Mouse (Mus musculus): Measurements from ENCODE around the gene Ogfod2. TPM values are rescaled to one million over a fixed set of nuclear protein-coding genes. Genes with fewer than 3 reads are reported as not detected.
A peak's percentile ranks its signal among the peaks of the same experiment; 100 is the strongest.

Ogfod2 gene
- 25.4 and 30.6 TPM in 2 replicates for polyA plus RNA-seq (2015; fragmentation: Nextera tagmentation; extraction: Ambion mirVana)

DNA sequence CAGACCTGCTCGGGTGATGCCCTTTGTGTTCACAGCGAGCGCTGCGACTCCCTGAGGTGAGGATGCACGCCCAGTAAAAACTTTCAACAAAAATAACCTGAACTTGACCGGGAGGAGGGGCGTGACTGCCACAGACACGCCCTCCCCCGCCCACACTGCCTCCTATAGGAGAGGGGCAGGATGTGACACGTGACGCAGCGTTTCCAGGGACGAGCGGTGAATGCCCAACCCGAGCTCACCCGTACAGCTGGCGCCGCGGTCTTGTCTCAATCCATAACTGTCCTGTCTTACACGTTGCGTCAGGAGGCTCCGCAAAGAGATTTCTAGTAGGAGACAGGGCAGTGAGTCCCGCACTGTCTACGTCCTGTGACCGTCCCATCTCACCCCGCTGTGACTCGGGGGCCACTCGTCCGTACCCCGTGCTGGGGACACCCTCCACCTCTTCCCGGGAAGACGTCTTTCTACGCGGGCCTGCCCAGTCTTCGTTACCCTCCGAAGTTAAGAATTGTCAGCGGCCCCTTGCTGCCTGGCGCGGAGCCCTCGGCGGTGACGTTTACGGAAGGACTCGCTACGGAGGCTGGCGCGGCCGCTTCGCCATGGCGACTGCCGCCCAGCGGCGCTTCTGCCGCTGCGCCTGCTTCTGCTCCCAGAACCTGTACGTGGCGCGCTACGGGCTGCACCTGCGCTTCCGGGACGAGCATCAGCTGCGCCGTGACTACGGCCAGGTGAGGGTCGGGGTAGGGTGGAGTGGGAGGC lies at the start of gene Ogfod2:
Ogfod2 (plus strand) TSS at position 556 of the 756 bp plus-strand sequence.
- under 1% methylated on average over 66 of the region's 66 CpGs for WGBS
- peak; percentile 96 for ATAC-seq
- H3K4me1 ChIP-seq (replicated peaks) = peaks cover 33% of the 10 kb centered on the region
- H3K27ac ChIP-seq = peak within 1 kb of the TSS; percentile 88
- H3K36me3 ChIP-seq = peaks cover 5% of the 10 kb centered on the region
- H3K4me2 ChIP-seq (replicated peaks) = peak within 1 kb of the TSS; percentile 76
- peak within 1 kb of the TSS; percentile 81 for H3K9ac ChIP-seq (replicated peaks)
- peak within 1 kb of the TSS; percentile 82 for H3K4me3 ChIP-seq (replicated peaks)
- no peaks in the 10 kb centered on the region for H3K9me3 ChIP-seq
- no peaks in the 10 kb centered on the region for H3K27me3 ChIP-seq

DNA sequence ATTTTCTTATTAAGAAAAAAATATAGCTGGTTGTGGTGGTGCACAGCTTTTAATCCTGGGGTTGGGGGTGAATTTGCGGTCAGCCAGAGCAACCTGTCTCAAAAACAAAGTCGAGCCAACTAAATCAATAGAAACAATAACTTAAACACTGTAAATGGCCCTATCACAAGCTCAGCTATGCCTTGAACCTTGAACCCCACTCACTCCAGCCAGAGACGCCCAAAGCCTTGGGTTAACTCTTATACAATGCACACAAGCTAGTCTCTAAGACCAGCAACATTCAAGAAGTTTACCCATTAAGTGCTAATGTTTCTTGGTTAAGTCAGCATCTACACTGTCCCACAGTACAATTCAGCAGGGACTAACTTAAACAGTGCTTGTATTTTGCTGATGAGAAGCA lies 42.4 kb upstream of the Ogfod2 start:
- Histone ChIP-seq H3K4me3 (replicated peaks) (no peak overlapping the region), H3K27ac (no peak overlapping the region), H3K4me2 (replicated peaks) (no peak overlapping the region), H3K9ac (replicated peaks) (no peak overlapping the region), H3K27me3 (no peaks in the 10 kb centered on the region), H3K4me1 (replicated peaks) (peaks cover 5% of the 10 kb centered on the region), H3K9me3 (no peaks in the 10 kb centered on the region), H3K36me3 (no peaks in the 10 kb centered on the region)
- 92% methylated on average over 3 of the region's 3 CpGs for WGBS
- no peak for ATAC-seq

DNA sequence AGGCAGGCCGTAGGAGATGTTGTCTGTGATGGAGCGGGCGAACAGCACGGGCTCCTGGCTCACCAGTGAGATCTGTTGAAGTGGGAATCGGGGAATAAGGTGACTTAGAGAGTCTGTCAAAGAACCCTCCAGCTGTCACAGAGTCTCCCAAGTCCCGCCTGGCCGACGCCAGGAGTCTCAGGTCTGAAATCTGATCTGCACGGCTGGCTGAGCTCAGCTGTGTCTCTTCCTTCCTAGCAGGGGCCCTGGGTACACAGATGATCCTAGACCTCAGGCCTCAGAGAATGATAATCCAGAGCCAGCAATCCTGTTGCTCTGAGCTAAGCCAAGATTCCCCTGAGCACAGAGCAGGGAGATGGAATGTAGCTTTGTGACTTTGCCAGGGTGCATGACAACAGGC lies 38.4 kb upstream of the Ogfod2 start:
- no peaks in the 10 kb centered on the region for H3K9me3 ChIP-seq
- H3K4me2 ChIP-seq (replicated peaks) = no peak overlapping the region
- no peak overlapping the region for H3K9ac ChIP-seq (replicated peaks)
- WGBS = 54% methylated on average over 9 of the region's 9 CpGs
- ATAC-seq = no peak
- H3K27ac ChIP-seq = no peak overlapping the region
- H3K36me3 ChIP-seq = no peaks in the 10 kb centered on the region
- peaks cover 24% of the 10 kb centered on the region for H3K4me1 ChIP-seq (replicated peaks)
- H3K4me3 ChIP-seq (replicated peaks) = no peak overlapping the region
- H3K27me3 ChIP-seq = no peaks in the 10 kb centered on the region

DNA sequence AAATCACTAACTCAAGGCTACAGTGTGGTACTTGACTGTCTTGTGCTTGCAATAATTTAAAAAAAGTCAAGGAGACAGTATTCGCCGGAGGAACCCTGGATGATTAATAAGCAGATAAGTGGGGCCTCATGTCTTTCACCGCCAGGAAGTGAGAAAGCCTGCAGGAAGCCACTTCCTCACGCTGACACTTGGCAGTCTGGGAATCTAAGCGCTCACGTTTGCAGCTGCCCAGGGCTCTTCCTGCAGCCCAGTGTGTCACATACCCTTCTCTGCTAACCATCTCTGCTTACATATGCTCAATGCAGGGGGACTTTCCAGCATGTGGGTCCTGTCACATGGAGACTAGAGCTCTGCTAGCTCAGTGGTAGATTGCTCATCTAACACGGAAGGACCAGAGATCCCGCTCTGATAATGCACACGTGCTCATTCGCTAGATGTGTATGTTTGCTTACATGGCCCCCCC lies 37.2 kb upstream of the Ogfod2 start:
- H3K9me3 ChIP-seq = no peaks in the 10 kb centered on the region
- H3K4me1 ChIP-seq (replicated peaks) = peaks cover 31% of the 10 kb centered on the region
- no peak for ATAC-seq
- no peak overlapping the region for H3K9ac ChIP-seq (replicated peaks)
- no peaks in the 10 kb centered on the region for H3K36me3 ChIP-seq
- H3K4me2 ChIP-seq (replicated peaks) = no peak overlapping the region
- H3K27ac ChIP-seq = no peak overlapping the region
- WGBS = 80% methylated on average over 10 of the region's 10 CpGs
- H3K4me3 ChIP-seq (replicated peaks) = no peak overlapping the region
- no peaks in the 10 kb centered on the region for H3K27me3 ChIP-seq

DNA sequence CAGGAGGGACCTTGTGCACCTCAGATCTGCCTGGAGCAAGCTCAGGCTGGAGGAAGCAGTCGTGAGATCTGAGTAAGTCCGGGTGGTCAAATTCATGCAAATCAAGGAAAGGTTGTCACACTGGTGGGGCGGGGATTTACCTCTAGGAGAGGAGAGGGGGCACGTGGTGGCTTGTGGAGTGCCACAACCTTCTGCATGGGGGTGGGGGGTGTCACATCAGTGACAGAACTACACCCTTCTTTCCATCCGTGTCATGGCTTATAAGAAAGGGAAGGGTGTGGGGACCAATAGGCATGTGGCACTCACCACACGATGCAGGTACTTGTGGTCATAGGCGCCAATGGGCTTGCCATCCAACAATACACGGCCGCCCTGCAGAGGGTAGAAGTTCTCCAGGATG lies 36.4 kb upstream of the Ogfod2 start:
- ATAC-seq = no peak
- H3K4me1 ChIP-seq (replicated peaks) = peaks cover 37% of the 10 kb centered on the region
- no peaks in the 10 kb centered on the region for H3K27me3 ChIP-seq
- no peaks in the 10 kb centered on the region for H3K9me3 ChIP-seq
- H3K9ac ChIP-seq (replicated peaks) = no peak overlapping the region
- H3K4me2 ChIP-seq (replicated peaks) = no peak overlapping the region
- H3K36me3 ChIP-seq = no peaks in the 10 kb centered on the region
- 81% methylated on average over 9 of the region's 9 CpGs for WGBS
- H3K27ac ChIP-seq = no peak overlapping the region
- no peak overlapping the region for H3K4me3 ChIP-seq (replicated peaks)

DNA sequence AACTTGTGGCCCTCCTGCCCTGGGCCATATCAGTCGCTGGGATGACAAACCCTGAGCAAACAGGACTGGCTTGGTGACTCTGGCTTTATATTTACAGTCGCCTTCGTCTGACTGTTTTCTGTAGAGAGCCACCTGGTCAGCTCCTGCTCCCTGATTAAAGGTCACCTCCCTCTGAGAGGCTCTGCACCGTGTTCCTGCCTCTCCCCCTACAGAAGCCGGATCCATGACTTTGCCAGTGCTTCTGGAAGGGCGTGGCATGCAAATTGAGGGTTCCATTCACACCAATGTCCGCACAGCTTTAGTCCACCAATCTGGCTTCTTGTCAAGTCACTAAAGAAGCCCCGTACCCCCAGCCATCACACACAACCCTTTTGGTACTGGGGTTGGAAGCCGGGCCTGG lies 35.5 kb upstream of the Ogfod2 start:
- H3K9ac ChIP-seq (replicated peaks) = no peak overlapping the region
- no peaks in the 10 kb centered on the region for H3K36me3 ChIP-seq
- H3K4me2 ChIP-seq (replicated peaks) = no peak overlapping the region
- ATAC-seq = no peak
- no peak overlapping the region for H3K4me3 ChIP-seq (replicated peaks)
- no peaks in the 10 kb centered on the region for H3K27me3 ChIP-seq
- 57% methylated on average over 9 of the region's 9 CpGs for WGBS
- H3K4me1 ChIP-seq (replicated peaks) = peaks cover 37% of the 10 kb centered on the region
- H3K27ac ChIP-seq = no peak overlapping the region
- no peaks in the 10 kb centered on the region for H3K9me3 ChIP-seq

DNA sequence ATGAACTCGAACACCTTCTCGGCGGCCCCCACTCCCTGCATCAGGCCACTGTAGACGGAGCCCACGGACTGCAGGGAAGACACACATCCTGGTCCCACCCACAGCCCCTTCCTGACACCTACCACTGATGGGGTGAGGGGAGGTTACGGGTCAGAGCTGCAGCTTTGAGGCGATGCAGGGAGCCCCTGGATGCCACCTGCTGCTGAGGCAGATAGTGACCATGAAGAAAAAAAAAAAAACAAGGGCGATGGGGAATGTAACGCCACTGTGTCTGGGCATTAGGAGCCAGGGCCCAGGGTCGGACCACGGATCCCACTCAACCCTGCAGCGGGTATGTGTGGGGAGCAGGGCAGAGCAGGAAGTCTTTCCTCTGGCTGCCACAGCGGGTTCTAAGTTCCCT lies 34.9 kb upstream of the Ogfod2 start:
- WGBS = 81% methylated on average over 13 of the region's 13 CpGs
- H3K27me3 ChIP-seq = no peaks in the 10 kb centered on the region
- no peak overlapping the region for H3K4me3 ChIP-seq (replicated peaks)
- H3K9me3 ChIP-seq = no peaks in the 10 kb centered on the region
- no peaks in the 10 kb centered on the region for H3K36me3 ChIP-seq
- peaks cover 32% of the 10 kb centered on the region for H3K4me1 ChIP-seq (replicated peaks)
- H3K9ac ChIP-seq (replicated peaks) = no peak overlapping the region
- no peak overlapping the region for H3K4me2 ChIP-seq (replicated peaks)
- ATAC-seq = no peak
- no peak overlapping the region for H3K27ac ChIP-seq

DNA sequence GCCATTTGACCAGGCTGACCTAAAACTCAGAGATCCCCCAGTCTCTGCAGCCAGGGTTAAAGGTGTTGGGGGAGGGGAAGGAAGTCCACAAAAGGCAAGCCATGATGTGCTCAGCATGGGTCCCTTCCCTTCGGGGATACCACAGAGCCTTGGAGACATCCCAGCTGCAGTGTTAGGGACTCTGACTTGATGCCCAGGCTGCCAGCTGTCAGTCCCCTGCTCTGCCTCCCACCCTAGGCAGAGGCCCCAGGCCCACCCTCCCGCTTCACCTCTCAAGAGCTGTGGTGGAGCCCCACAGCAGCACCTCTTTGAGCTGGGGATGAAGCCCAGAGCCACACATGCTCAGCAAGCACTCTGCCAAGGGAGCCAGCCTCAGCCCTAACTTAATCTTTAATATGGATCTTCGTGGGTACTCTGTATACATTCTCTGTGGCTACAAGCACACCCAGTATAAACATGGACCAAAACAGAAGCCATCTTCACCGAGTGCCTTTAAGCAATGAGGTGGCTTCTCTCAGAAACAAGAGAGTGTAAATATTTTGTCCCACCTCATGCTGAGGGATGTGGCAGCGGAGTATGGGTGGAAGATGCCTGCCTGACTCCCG lies 34.1 kb upstream of the Ogfod2 start:
- ATAC-seq = no peak
- H3K4me2 ChIP-seq (replicated peaks) = no peak overlapping the region
- no peak overlapping the region for H3K4me3 ChIP-seq (replicated peaks)
- H3K9me3 ChIP-seq = no peaks in the 10 kb centered on the region
- H3K4me1 ChIP-seq (replicated peaks) = peaks cover 32% of the 10 kb centered on the region
- no peaks in the 10 kb centered on the region for H3K36me3 ChIP-seq
- WGBS = 58% methylated on average over 6 of the region's 6 CpGs
- no peaks in the 10 kb centered on the region for H3K27me3 ChIP-seq
- peak overlapping the region; percentile 37; the same call in 1 of the 2 replicates for H3K9ac ChIP-seq (replicated peaks)
- H3K27ac ChIP-seq = 0 out of 2 replicates have a peak overlapping the region, but pooled peaks have one; percentile 25

DNA sequence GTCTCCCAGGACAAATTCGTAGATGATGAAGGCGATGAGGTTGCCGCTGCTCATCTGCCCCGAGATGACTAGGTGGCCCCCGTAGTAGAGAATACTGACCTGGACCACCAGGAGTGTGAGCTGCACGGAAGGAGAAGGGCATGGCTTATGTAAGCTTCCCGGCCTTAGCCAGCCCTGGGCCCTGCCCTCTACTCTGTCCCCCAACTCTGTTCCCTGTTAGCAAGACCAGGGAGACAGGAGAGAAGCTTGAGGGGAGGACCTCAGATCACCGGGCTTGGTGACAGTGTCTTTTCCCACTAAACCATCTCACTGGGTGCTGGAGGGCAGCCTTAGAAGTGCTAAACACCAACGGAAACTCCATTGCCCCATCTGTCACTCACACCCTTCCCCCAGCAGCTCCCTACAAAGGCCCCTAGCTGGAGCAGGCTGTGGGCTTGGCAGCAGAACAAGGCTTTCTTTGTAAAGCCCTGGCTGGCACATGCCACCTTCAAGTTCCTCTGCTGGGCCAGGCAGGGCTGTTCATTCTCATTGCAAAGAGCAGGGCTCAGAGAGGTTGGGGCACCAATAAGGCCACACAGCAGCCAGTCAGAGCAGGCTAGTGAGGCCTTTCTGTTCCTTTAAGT lies 33.2 kb upstream of the Ogfod2 start:
- ATAC-seq = peak; percentile 88
- Histone ChIP-seq H3K9me3 (no peaks in the 10 kb centered on the region), H3K9ac (replicated peaks) (no peak overlapping the region), H3K4me3 (replicated peaks) (no peak overlapping the region), H3K27me3 (no peaks in the 10 kb centered on the region), H3K27ac (peak overlapping the region; percentile 71), H3K4me1 (replicated peaks) (peaks cover 32% of the 10 kb centered on the region), H3K4me2 (replicated peaks) (no peak overlapping the region), H3K36me3 (no peaks in the 10 kb centered on the region)
- WGBS = 61% methylated on average over 9 of the region's 9 CpGs

DNA sequence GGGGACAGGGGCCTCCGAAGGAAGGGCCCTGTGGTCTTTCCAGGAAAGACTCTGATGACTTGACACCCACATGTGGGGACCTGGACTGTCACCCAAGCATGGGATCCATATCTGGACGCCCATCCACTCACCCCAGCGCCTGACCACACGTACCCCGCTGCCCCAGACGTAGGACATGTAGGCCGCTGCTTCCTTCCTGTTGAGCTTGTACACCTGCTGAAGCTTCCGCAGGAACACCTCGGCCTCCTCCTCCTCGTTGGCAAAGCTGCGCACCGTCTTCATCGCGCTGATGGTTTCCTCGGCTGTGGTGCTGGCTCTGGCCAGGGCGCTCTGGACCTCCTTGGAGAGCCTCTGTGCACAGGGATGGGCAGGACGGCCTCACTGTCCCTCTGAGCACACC lies 32.2 kb upstream of the Ogfod2 start:
- Histone ChIP-seq H3K9ac (replicated peaks) (no peak overlapping the region), H3K36me3 (no peaks in the 10 kb centered on the region), H3K4me1 (replicated peaks) (peaks cover 31% of the 10 kb centered on the region), H3K9me3 (no peaks in the 10 kb centered on the region), H3K27ac (no peak overlapping the region), H3K27me3 (no peaks in the 10 kb centered on the region), H3K4me2 (replicated peaks) (no peak overlapping the region), H3K4me3 (replicated peaks) (no peak overlapping the region)
- 94% methylated on average over 17 of the region's 17 CpGs for WGBS
- no peak for ATAC-seq

DNA sequence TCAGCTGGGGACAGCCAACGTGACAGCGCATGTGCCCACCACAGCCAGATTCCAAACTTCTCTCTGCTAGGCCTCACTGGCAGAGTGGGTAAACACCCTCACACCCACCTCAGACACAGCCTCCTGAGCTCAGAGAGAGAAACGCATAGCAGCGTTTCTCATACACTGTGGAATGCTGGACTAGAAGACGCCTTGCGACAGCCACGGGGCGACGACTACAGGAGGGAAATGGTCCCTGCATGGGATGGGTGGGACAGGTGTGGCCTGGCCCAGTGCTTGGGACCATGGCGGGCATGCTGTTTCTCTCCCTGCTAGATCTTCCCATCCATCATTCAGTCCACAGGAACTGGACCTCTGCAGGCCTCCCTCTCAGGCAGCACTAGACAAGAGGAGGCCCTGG lies 29.6 kb upstream of the Ogfod2 start:
- ATAC-seq = no peak
- 85% methylated on average over 10 of the region's 10 CpGs for WGBS
- Histone ChIP-seq H3K4me1 (replicated peaks) (peaks cover 25% of the 10 kb centered on the region), H3K4me2 (replicated peaks) (no peak overlapping the region), H3K36me3 (no peaks in the 10 kb centered on the region), H3K27me3 (no peaks in the 10 kb centered on the region), H3K9me3 (no peaks in the 10 kb centered on the region), H3K4me3 (replicated peaks) (no peak overlapping the region), H3K27ac (no peak overlapping the region), H3K9ac (replicated peaks) (no peak overlapping the region)

DNA sequence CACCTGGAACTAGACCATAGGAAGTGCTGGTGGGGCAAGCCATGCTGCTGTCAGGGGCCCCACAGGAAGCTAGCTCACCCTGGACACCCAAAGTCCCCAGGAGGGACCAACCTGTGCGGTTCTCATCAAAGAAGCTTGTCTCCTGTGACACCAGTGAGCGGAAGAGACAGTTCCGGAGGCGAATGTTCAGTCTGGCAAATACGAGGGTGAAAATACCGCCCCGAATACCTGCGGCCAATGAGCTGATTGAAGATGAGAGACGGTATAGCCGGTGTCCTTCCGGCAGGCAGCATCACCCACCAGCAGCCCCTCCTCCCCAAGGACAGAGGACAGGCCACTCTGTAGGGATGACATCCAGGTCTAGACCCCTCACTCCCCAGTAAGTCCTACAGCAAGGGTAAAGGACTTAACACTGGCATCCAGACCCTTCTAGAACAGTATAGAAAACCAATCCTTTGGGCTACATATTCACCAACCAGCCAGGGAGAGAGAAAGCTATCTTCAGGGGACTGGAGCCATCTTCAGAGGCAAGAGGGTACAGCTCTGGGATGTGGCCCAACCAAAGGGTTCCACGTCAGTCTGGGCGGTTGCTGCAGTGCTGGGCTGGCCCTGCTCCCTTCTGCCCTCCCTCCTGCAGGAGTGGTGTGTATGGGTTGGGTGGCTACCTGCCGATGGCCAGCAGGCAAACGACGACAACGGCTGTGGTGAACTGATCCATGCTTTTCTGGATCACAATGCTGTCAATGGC lies 29.0 kb upstream of the Ogfod2 start:
- no peaks in the 10 kb centered on the region for H3K9me3 ChIP-seq
- H3K27ac ChIP-seq = no peak overlapping the region
- H3K36me3 ChIP-seq = no peaks in the 10 kb centered on the region
- H3K9ac ChIP-seq (replicated peaks) = no peak overlapping the region
- peaks cover 19% of the 10 kb centered on the region for H3K4me1 ChIP-seq (replicated peaks)
- no peak overlapping the region for H3K4me2 ChIP-seq (replicated peaks)
- no peak for ATAC-seq
- WGBS = 90% methylated on average over 17 of the region's 17 CpGs
- H3K27me3 ChIP-seq = no peaks in the 10 kb centered on the region
- no peak overlapping the region for H3K4me3 ChIP-seq (replicated peaks)

All from midbrain, embryonic 13.5 days (tissue).